Mouse (Mus musculus) ES-Bruce4 (cell line): Measurements from ENCODE around the gene Dclre1b.

Experiments
- CTCF ChIP-seq: IDR thresholded peaks from one replicate; pipeline ENCODE4 v1.8.1; 2011; ENCODE audit warnings: low read depth, low read length
- POLR2A ChIP-seq: IDR thresholded peaks from one replicate; pipeline ENCODE4 v1.8.1; 2011; ENCODE audit warnings: low read length; ENCODE audit not compliant: insufficient read depth

GRCm38 (mm10) chr3:103802861-103803260 lies 6.4 kb downstream of the Dclre1b start:
- TF ChIP-seq CTCF, result no peak
- no peak for TF ChIP-seq POLR2A
